Mouse (Mus musculus): ENCODE results near the gene Ccdc62. TPM values are rescaled to one million over a fixed set of nuclear protein-coding genes. Genes with fewer than 3 reads are reported as not detected.

The Ccdc62 gene
- polyA plus RNA-seq, 1 experiment from 2014 or later, result 4.9 TPM

DNA sequence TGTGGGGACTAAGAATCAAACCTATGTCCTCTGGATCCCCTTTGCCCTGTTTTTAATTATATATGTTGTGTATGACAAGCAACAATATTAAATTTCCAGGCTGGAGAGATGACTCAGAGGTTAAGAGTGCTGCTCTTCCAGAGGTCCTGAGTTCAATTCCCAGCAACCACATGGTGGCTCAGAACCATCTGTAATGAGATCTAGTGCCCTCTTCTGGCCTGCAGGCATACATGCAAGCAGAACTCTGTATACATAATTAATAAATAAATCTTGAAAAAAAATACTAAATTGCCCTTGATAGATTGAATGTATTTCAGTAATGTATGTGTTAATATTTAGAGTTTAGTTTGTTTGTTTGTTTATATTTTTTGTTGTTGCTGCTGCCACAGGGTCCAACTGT, 2.4 kb downstream of the Ccdc62 start:
- H3K4me2 ChIP-seq (ENCODE audit: low read length), result no peak overlapping the region

DNA sequence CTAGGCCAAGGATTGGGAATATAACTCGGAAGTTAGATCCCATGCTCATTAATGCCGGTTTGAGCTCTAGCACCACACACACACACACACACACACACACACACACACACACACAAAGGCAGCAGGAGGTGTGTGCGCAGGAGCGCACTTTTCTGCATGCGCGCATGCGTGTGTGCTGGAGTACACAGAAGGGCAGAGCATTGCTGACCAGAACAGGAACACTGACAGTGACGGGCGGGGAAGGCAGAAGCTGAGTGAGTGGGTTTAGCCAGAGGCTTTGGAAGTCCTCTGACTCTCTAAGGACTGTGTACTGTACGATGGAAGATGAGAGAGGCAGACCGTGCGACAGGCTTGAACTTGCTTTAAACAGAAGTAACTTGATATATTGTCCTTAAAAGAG, 3.1 kb downstream of the Ccdc62 start:
- H3K9me3 ChIP-seq (ENCODE audit: control insufficient read depth, low read length), result no peaks in the 10 kb centered on the region
- H3K36me3 ChIP-seq (ENCODE audit: control insufficient read depth, insufficient read depth), result no peaks in the 10 kb centered on the region
- no peak overlapping the region for H3K9ac ChIP-seq (replicated peaks; ENCODE audit: low read depth, low read length)
- WGBS, result 92% methylated on average over 12 of the region's 12 CpGs
- H3K27me3 ChIP-seq (replicated peaks; ENCODE audit: control insufficient read depth, insufficient read depth, low read length), result no peaks in the 10 kb centered on the region
- H3K4me3 ChIP-seq (replicated peaks; ENCODE audit: low read length), result no peak overlapping the region
- H3K4me2 ChIP-seq (ENCODE audit: low read length), result no peak overlapping the region
- H3K27ac ChIP-seq (ENCODE audit: low read length), result no peak overlapping the region
- no peak for ATAC-seq
- peaks cover 8% of the 10 kb centered on the region for H3K4me1 ChIP-seq (replicated peaks; ENCODE audit: control insufficient read depth, insufficient read depth, low read length)

More for the DNA sequence above, 2.4 kb downstream of the Ccdc62 start:
- Histone ChIP-seq H3K27ac (ENCODE audit: low read length) (no peak overlapping the region), H3K27me3 (replicated peaks; ENCODE audit: control insufficient read depth, insufficient read depth, low read length) (no peaks in the 10 kb centered on the region), H3K36me3 (ENCODE audit: control insufficient read depth, insufficient read depth) (peaks cover 5% of the 10 kb centered on the region), H3K4me1 (replicated peaks; ENCODE audit: control insufficient read depth, insufficient read depth, low read length) (peaks cover 8% of the 10 kb centered on the region), H3K9ac (replicated peaks; ENCODE audit: low read depth, low read length) (no peak overlapping the region), H3K4me3 (replicated peaks; ENCODE audit: low read length) (no peak overlapping the region), H3K9me3 (ENCODE audit: control insufficient read depth, low read length) (no peaks in the 10 kb centered on the region)
- ATAC-seq, result no peak

DNA sequence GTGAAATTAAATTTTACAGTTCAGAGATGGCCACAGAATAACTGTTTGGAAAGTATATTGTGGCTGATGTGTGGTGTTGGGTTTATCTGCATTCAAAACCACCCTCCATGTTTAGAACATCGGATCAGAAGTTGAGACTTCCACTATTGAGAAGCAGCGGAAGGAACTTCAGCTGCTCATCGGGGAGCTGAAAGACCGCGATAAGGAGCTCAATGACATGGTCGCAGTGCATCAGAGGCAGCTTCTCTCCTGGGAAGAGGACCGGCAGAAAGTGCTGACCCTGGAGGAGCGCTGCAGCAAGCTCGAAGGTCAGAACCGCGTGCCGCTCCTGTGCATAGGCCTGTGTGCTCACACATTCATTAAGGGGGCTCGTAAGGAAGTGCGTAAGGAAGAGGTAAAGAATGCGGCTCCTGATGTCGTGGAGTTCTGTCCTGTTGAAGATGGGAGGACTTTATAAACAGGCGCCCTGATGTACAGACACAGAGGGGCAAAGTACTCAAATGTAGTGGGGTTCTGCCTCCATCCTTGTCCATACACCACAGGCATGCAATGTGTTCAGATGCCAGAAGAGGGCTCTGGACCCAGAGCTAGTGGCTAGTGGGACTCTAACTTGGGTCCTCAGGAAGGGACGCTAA, 3.6 kb downstream of the Ccdc62 start:
- Histone ChIP-seq H3K9me3 (ENCODE audit: control insufficient read depth, low read length) (no peaks in the 10 kb centered on the region), H3K9ac (replicated peaks; ENCODE audit: low read depth, low read length) (no peak overlapping the region), H3K27me3 (replicated peaks; ENCODE audit: control insufficient read depth, insufficient read depth, low read length) (no peaks in the 10 kb centered on the region), H3K4me3 (replicated peaks; ENCODE audit: low read length) (no peak overlapping the region), H3K4me1 (replicated peaks; ENCODE audit: control insufficient read depth, insufficient read depth, low read length) (peaks cover 8% of the 10 kb centered on the region), H3K27ac (ENCODE audit: low read length) (no peak overlapping the region), H3K4me2 (ENCODE audit: low read length) (no peak overlapping the region), H3K36me3 (ENCODE audit: control insufficient read depth, insufficient read depth) (no peaks in the 10 kb centered on the region)
- WGBS, result 42% methylated on average over 18 of the region's 18 CpGs
- no peak for ATAC-seq

DNA sequence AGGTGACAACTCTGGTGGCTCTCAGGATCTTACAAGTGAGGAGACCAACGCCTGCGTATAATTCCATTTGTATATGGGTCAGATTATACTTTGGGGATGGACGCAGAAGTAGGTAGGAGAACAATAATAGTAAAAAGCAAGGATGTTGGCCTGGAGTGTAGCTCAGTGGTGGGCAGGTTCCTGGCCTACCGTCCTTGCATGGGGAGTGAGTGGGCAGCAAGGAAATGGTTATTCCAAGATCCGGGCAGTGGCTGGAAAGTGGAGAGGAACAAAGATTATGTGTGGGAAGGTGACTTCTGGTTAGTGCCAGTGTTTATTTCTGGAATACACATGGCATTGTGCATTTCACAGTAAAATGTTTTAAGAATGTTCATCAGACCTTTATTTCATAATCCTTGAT, 5.5 kb downstream of the Ccdc62 start:
- no peak overlapping the region for H3K27ac ChIP-seq (ENCODE audit: low read length)
- H3K4me1 ChIP-seq (replicated peaks; ENCODE audit: control insufficient read depth, insufficient read depth, low read length), result peaks cover 4% of the 10 kb centered on the region
- no peak overlapping the region for H3K4me2 ChIP-seq (ENCODE audit: low read length)
- ATAC-seq, result no peak
- no peak overlapping the region for H3K9ac ChIP-seq (replicated peaks; ENCODE audit: low read depth, low read length)
- H3K9me3 ChIP-seq (ENCODE audit: control insufficient read depth, low read length), result no peaks in the 10 kb centered on the region
- H3K27me3 ChIP-seq (replicated peaks; ENCODE audit: control insufficient read depth, insufficient read depth, low read length), result no peaks in the 10 kb centered on the region
- no peaks in the 10 kb centered on the region for H3K36me3 ChIP-seq (ENCODE audit: control insufficient read depth, insufficient read depth)
- H3K4me3 ChIP-seq (replicated peaks; ENCODE audit: low read length), result no peak overlapping the region
- 93% methylated on average over 5 of the region's 5 CpGs for WGBS

DNA sequence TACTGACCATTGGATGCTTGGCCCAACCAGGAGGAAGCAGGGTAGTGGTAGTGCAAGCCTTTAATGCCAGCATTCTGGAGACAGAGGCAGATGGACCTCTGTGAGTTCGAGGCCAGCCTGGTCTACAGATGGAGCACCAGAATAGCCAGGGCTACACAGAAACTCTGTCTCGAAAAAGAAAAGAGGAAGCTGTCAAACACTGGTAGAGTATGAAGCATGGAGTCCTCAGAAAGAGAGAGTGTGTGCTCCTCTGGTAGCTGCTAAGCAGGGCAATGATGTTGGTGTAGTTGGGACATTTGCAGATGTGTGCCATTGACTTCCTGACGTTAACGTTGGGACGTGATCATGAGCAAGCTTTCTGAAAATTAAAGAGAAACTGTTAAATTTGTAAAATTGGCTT, 8.0 kb downstream of the Ccdc62 start:
- Histone ChIP-seq H3K9me3 (ENCODE audit: control insufficient read depth, low read length) (no peaks in the 10 kb centered on the region), H3K27ac (ENCODE audit: low read length) (no peak overlapping the region), H3K4me1 (replicated peaks; ENCODE audit: control insufficient read depth, insufficient read depth, low read length) (no peaks in the 10 kb centered on the region), H3K27me3 (replicated peaks; ENCODE audit: control insufficient read depth, insufficient read depth, low read length) (no peaks in the 10 kb centered on the region), H3K36me3 (ENCODE audit: control insufficient read depth, insufficient read depth) (no peaks in the 10 kb centered on the region), H3K9ac (replicated peaks; ENCODE audit: low read depth, low read length) (no peak overlapping the region), H3K4me3 (replicated peaks; ENCODE audit: low read length) (no peak overlapping the region), H3K4me2 (ENCODE audit: low read length) (no peak overlapping the region)
- WGBS, result 95% methylated on average over 5 of the region's 5 CpGs
- ATAC-seq, result no peak

DNA sequence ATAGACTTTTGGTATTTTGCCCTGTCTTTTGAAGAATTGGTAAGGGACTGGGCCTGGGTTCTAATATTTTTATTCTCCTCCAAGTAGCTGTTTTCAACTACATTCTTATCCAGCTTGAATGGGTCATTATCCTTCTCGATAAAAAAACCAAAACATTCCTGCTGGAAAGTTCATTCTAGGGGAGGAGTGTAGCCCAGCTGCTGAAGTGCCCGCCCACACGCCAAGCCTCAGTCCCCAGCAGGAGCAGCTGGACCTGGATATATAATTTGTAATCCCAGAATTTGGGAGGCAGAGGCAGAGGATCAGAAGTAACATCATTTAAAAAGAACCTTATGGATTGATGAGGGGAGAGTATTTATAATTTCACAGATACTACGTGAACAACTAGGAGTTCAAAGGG, 16.1 kb downstream of the Ccdc62 start:
- H3K27me3 ChIP-seq (replicated peaks; ENCODE audit: control insufficient read depth, insufficient read depth, low read length), result no peaks in the 10 kb centered on the region
- no peaks in the 10 kb centered on the region for H3K9me3 ChIP-seq (ENCODE audit: control insufficient read depth, low read length)
- H3K4me1 ChIP-seq (replicated peaks; ENCODE audit: control insufficient read depth, insufficient read depth, low read length), result no peaks in the 10 kb centered on the region
- H3K4me2 ChIP-seq (ENCODE audit: low read length), result no peak overlapping the region
- H3K36me3 ChIP-seq (ENCODE audit: control insufficient read depth, insufficient read depth), result no peaks in the 10 kb centered on the region
- no peak for ATAC-seq
- no peak overlapping the region for H3K9ac ChIP-seq (replicated peaks; ENCODE audit: low read depth, low read length)
- no peak overlapping the region for H3K4me3 ChIP-seq (replicated peaks; ENCODE audit: low read length)
- no peak overlapping the region for H3K27ac ChIP-seq (ENCODE audit: low read length)
- 59% methylated on average over 4 of the region's 4 CpGs for WGBS

DNA sequence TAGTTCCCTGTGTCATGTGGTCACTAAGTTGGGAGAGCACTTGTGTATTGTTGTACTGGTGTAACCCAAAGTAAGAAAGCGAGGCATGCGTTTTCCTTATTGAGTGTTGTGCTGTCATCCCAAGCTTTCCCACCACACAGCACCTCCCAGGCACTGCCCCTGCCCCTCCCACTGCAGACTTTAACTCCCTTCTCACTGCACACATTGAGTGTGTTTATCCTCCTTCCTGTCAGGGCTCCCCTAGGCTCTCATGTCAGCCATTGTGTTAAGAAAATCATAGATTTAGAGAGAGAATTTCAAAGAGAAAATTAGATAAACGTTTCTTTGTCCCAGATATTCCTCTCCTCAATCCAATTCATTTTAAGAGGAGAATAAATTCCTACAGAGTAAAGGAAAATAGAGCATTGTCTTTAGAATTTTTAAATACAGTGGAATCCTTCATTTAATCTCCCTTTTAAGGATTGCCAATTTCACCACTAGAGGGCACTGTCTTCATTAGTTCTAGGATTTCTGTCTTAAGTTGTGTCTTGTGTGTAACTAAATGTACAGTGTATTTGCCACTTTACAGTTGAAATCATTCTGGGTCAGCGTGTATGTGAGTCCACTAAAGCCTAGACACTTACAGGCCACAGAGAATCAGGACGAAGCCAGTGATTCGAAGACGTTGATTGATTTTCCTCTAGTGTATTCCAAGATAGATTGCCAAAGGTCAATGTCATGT, 16.7 kb downstream of the Ccdc62 start:
- WGBS, result 50% methylated on average over 7 of the region's 7 CpGs
- Histone ChIP-seq H3K4me2 (ENCODE audit: low read length) (no peak overlapping the region), H3K36me3 (ENCODE audit: control insufficient read depth, insufficient read depth) (no peaks in the 10 kb centered on the region), H3K27ac (ENCODE audit: low read length) (no peak overlapping the region), H3K4me1 (replicated peaks; ENCODE audit: control insufficient read depth, insufficient read depth, low read length) (no peaks in the 10 kb centered on the region), H3K9me3 (ENCODE audit: control insufficient read depth, low read length) (no peaks in the 10 kb centered on the region), H3K9ac (replicated peaks; ENCODE audit: low read depth, low read length) (no peak overlapping the region), H3K27me3 (replicated peaks; ENCODE audit: control insufficient read depth, insufficient read depth, low read length) (no peaks in the 10 kb centered on the region), H3K4me3 (replicated peaks; ENCODE audit: low read length) (no peak overlapping the region)
- no peak for ATAC-seq

DNA sequence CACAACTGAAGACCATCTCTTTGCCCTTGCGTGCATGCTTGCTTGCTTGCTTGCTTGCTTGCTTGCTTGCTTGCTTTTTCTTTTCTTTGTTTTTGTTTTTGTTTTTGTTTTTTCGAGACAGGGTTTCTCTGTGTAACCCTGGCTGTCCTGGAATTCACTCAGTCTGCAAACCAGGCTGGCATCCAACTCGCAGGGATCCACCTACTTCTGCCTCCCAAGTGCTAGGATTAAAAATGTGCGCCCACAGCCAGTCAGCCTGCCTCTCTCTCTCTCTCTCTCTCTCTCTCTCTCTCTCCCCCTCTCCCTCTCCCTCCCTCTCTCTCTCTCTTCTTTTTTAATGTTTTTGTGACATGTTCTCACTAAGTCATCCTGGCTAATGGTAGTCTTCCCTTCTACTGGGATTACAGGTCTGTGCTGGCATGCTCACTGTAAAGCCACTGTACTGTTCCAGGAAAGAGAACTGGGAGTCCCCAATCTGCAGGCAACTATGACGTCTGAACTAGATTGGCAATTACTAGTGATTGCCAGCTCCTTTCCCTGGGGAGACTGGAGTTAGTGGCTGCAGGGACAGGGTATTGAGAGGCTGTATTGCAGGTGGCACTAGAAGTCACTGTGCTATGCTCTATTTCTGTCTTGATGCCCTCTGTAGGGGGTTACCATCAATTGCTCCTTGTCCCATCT, 22.0 kb downstream of the Ccdc62 start:
- Histone ChIP-seq H3K36me3 (ENCODE audit: control insufficient read depth, insufficient read depth) (no peaks in the 10 kb centered on the region), H3K9me3 (ENCODE audit: control insufficient read depth, low read length) (no peaks in the 10 kb centered on the region), H3K9ac (replicated peaks; ENCODE audit: low read depth, low read length) (no peak overlapping the region), H3K4me2 (ENCODE audit: low read length) (no peak overlapping the region), H3K27me3 (replicated peaks; ENCODE audit: control insufficient read depth, insufficient read depth, low read length) (no peaks in the 10 kb centered on the region), H3K4me1 (replicated peaks; ENCODE audit: control insufficient read depth, insufficient read depth, low read length) (no peaks in the 10 kb centered on the region), H3K27ac (ENCODE audit: low read length) (no peak overlapping the region), H3K4me3 (replicated peaks; ENCODE audit: low read length) (no peak overlapping the region)
- ATAC-seq, result no peak
- 56% methylated on average over 5 of the region's 5 CpGs for WGBS

DNA sequence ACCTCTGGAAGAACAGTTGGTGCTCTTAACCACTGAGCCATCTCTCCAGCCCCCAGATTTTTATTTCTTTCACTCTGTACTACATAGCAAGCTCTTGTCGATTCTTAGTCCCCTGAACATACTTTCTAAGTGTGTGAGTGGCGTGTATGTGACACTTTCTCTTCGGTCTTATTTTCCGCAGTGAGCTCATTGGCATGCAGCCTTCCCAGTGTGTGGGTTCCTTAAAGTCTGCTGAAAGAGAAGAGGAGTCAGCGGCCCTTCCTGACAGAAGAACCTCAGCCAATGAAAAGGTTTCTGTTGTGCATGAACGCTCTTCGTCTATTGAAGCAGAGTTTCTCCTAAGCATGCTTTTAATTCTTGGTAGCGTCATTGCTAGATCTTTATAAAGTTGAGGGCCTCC, 26.7 kb downstream of the Ccdc62 start:
- Histone ChIP-seq H3K4me2 (ENCODE audit: low read length) (no peak overlapping the region), H3K4me1 (replicated peaks; ENCODE audit: control insufficient read depth, insufficient read depth, low read length) (no peaks in the 10 kb centered on the region), H3K36me3 (ENCODE audit: control insufficient read depth, insufficient read depth) (no peaks in the 10 kb centered on the region), H3K27me3 (replicated peaks; ENCODE audit: control insufficient read depth, insufficient read depth, low read length) (no peaks in the 10 kb centered on the region), H3K9ac (replicated peaks; ENCODE audit: low read depth, low read length) (no peak overlapping the region), H3K9me3 (ENCODE audit: control insufficient read depth, low read length) (no peaks in the 10 kb centered on the region), H3K4me3 (replicated peaks; ENCODE audit: low read length) (no peak overlapping the region), H3K27ac (ENCODE audit: low read length) (no peak overlapping the region)
- no peak for ATAC-seq
- 76% methylated on average over 8 of the region's 8 CpGs for WGBS
